Mouse (Mus musculus) effector memory CD4-positive, alpha-beta T cell, adult 5 months (primary cell): ENCODE data around the gene Hibch. TPM values are rescaled to one million over a fixed set of nuclear protein-coding genes. Genes with fewer than 3 reads are reported as not detected.

ENCODE experiments used
- polyA plus RNA-seq: library from polyadenylated mRNA; unstranded; fragments of 100-300 nt; shearing (Covaris generic); gene quantifications from one replicate; pipeline ENCODE4 v1.2.1, GENCODE M21; 2017

The Hibch gene
- 15.3 TPM for polyA plus RNA-seq

DNA sequence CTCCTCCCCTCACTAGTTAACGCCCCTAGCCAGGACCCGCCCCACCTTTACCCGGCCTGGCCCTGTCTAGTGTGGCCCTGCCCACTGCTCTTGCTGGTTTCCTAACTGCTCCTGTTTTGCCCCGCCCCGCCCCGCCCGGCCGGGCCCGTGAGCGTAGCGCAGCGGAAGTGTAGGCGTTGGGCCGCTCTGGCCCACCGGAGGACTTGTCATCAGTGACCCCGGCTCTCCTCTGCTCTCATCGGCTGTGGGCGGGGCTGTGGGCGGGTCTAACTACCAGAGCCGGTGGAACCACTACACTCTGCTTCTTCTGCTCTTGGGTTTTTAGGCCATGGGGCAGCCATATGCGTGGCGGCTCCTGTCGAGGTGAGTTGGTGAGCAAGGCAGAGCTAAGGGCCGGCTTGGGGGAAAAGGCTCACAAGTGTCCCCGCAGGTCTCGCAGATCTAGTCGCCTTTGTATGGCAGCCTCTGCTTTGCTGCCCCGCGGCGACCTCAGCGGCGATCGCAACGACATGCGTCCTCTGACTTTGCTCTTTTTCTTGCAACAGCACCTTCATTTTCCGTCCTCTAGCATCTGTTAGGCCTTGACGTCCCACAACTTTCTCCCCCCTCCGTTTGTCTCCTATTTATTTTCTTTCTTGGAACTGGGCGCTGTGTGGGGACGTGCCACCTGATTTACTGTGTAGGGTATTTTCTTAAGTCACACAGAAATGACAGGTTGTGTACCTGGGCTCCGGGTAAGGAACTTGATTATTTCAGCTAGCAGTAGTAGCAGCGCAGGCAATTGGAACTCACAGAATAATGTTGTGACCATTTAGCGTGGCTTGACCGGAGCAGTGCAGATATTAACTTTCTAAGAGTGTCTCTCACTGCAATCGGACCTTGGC, at the start of gene Hibch:
Gene Hibch (plus strand): TSS at position 148 of the 884 bp plus-strand sequence.

DNA sequence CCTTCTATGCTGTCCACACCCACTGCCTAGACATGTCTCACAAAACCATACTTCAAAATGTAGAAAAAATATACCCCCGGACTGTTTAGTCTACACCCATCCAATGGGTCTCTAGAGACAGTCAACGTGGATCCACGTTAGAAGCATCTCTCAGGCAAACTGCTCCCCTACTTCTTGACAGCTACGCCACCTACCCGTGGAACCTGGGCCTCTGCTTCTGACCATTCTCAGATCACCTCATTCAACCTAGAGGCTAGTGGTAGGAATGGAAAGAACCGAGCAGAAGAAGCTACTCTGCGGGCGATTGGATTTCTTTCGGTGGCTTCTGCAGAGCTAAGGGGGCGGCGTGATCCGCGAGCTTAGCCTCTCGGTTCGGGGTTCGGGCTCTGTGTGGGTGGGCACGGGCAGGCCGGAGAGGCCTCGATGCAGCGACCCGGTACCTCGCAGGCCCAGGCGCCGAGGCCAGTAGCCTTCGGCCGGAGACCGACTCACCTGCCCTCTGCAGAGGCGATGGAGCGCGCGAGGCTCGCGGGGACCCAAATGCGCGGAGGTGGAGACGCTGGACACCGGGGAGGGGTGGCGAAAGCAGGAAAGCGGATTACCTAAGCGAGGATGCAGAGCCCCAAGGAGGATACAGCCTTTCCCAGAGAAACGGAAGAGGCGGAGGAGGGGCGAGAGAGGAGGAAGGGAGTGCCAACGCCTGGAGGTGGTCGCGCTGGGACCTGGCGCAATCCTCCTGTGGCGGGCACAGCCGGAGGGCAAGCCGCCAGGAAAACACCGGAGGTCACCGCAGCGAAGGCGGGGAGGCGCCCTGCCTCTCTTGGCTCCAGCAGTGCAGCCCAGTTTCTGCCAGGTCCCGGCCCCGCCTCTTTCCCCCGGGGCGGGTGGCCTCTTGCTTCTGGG, 27.6 kb upstream of the Hibch start, which contains the start of gene Inpp1:
Gene Inpp1 (minus strand): TSS at position 779 of the 903 bp plus-strand sequence.

Other genes with a start within 250 kb of the Hibch start
- gene Nemp2, start 214.2 kb upstream of the Hibch start, polyA plus RNA-seq, result 54.9 TPM
- gene Mfsd6, start 117.5 kb upstream of the Hibch start, polyA plus RNA-seq, result 109 TPM
- 155 TPM for gene Inpp1, start 27.2 kb upstream of the Hibch start, polyA plus RNA-seq
- 4.2 TPM for gene 1700019D03Rik, start 175.2 kb downstream of the Hibch start, polyA plus RNA-seq
- gene Mstn, start 216.7 kb downstream of the Hibch start, polyA plus RNA-seq, result not detected